Mouse (Mus musculus) bone marrow, adult 2 months (tissue): Measurements from ENCODE around the gene Ntng2. TPM values are rescaled to one million over a fixed set of nuclear protein-coding genes. Genes with fewer than 3 reads are reported as not detected.

ENCODE experiments used
- H3K27ac ChIP-seq: fragments of 200-500 bp; 2 replicates; pipeline ENCODE4 v1.5.1; 2012; ENCODE audit warnings: low read depth, mild to moderate bottlenecking, control low read depth, inconsistent platforms, low read length; ENCODE audit not compliant: control insufficient read depth, poor library complexity, insufficient read depth
- H3K4me1 ChIP-seq: fragments of 200-500 bp; 2 replicates; pipeline ENCODE4 v1.6.1; 2011; ENCODE audit warnings: low read length; ENCODE audit not compliant: control insufficient read depth, insufficient read depth
- H3K4me3 ChIP-seq: fragments of 200-500 bp; replicated peaks from 2 replicates; pipeline ENCODE3; 2011; ENCODE audit warnings: mild to moderate bottlenecking, low read depth, low read length, control low read depth; ENCODE audit not compliant: control insufficient read depth
- CTCF ChIP-seq: fragments of 200-500 bp; IDR thresholded peaks from 2 replicates; pipeline ENCODE4 v1.5.1; 2011; ENCODE audit warnings: low read length, control low read depth; ENCODE audit not compliant: control insufficient read depth, insufficient read depth
- POLR2A ChIP-seq: fragments of 200-500 bp; IDR thresholded peaks from 2 replicates; pipeline ENCODE4 v1.6.1; 2011; ENCODE audit warnings: low read depth, mild to moderate bottlenecking, control low read depth, low read length, borderline replicate concordance; ENCODE audit not compliant: control insufficient read depth
- WGBS: fragments of 180-500 bp; shearing (Covaris S2); methylation state at CpG from one replicate; pipeline ENCODE4 v1.1.7; 2018; 5-methylcytosine and 5-hydroxymethylcytosine counted together
- polyA plus RNA-seq: library from polyadenylated mRNA; stranded (reverse); fragments of >200 nt; gene quantifications from 2 replicates; pipeline ENCODE4 v1.2.4, GENCODE M21; 2011; ENCODE audit warnings: low replicate concordance; ENCODE audit not compliant: missing spikeins, insufficient read depth, insufficient read length

The Ntng2 gene
- polyA plus RNA-seq, 1 experiment = 30.8 TPM

GRCm38 (mm10) chr2:29226671-29227070, 26.1 kb downstream of the Ntng2 start:
- H3K4me3 ChIP-seq = no peak overlapping the region
- no peaks in the 10 kb centered on the region for H3K4me1 ChIP-seq
- WGBS = 69% methylated on average over 4 of the region's 4 CpGs
- H3K27ac ChIP-seq = no peak overlapping the region
- TF ChIP-seq CTCF (no peak), POLR2A (no peak)

- WGBS = 71% methylated on average over 7 of the region's 7 CpGs
- H3K4me1 ChIP-seq = no peaks in the 10 kb centered on the region
- H3K4me3 ChIP-seq = no peak overlapping the region
- no peak overlapping the region for H3K27ac ChIP-seq
- TF ChIP-seq POLR2A = no peak
- TF ChIP-seq CTCF = no peak
Observed at GRCm38 (mm10) chr2:29223591-29224262, 29.1 kb downstream of the Ntng2 start.

GRCm38 (mm10) chr2:29222302-29222701, 30.5 kb downstream of the Ntng2 start:
- Histone ChIP-seq H3K27ac (no peak overlapping the region), H3K4me3 (no peak overlapping the region), H3K4me1 (no peaks in the 10 kb centered on the region)
- 27% methylated on average over 4 of the region's 4 CpGs for WGBS
- TF ChIP-seq POLR2A (no peak), CTCF (no peak)

- H3K4me1 ChIP-seq = no peaks in the 10 kb centered on the region
- no peak overlapping the region for H3K4me3 ChIP-seq
- TF ChIP-seq POLR2A = no peak
- TF ChIP-seq CTCF = no peak
- 89% methylated on average over 5 of the region's 5 CpGs for WGBS
- no peak overlapping the region for H3K27ac ChIP-seq
Observed at GRCm38 (mm10) chr2:29218831-29219230, 34.0 kb downstream of the Ntng2 start.

- no peak overlapping the region for H3K4me3 ChIP-seq
- 72% methylated on average over 10 of the region's 10 CpGs for WGBS
- no peaks in the 10 kb centered on the region for H3K4me1 ChIP-seq
- H3K27ac ChIP-seq = no peak overlapping the region
- TF ChIP-seq CTCF = no peak
Observed at GRCm38 (mm10) chr2:29217897-29218296, 34.9 kb downstream of the Ntng2 start.

- 91% methylated on average over 5 of the region's 5 CpGs for WGBS
- H3K27ac ChIP-seq = no peak overlapping the region
- TF ChIP-seq POLR2A = no peak
- TF ChIP-seq CTCF = no peak
- H3K4me1 ChIP-seq = no peaks in the 10 kb centered on the region
- no peak overlapping the region for H3K4me3 ChIP-seq
Observed at GRCm38 (mm10) chr2:29217042-29217441, 35.8 kb downstream of the Ntng2 start.

- no peak overlapping the region for H3K4me3 ChIP-seq
- no peaks in the 10 kb centered on the region for H3K4me1 ChIP-seq
- 71% methylated on average over 8 of the region's 8 CpGs for WGBS
- H3K27ac ChIP-seq = no peak overlapping the region
- TF ChIP-seq CTCF = peak; percentile 26; the same call in 1 of the 2 replicates
- TF ChIP-seq POLR2A = no peak
Observed at GRCm38 (mm10) chr2:29216286-29217012, 36.4 kb downstream of the Ntng2 start.

- Histone ChIP-seq H3K4me3 (no peak overlapping the region), H3K27ac (no peak overlapping the region), H3K4me1 (no peaks in the 10 kb centered on the region)
- TF ChIP-seq POLR2A = no peak
- 56% methylated on average over 8 of the region's 8 CpGs for WGBS
Observed at GRCm38 (mm10) chr2:29206156-29206555, 46.6 kb downstream of the Ntng2 start.
